Mouse (Mus musculus): ENCODE measurements around the gene Dnm3.

The Dnm3 gene

DNA sequence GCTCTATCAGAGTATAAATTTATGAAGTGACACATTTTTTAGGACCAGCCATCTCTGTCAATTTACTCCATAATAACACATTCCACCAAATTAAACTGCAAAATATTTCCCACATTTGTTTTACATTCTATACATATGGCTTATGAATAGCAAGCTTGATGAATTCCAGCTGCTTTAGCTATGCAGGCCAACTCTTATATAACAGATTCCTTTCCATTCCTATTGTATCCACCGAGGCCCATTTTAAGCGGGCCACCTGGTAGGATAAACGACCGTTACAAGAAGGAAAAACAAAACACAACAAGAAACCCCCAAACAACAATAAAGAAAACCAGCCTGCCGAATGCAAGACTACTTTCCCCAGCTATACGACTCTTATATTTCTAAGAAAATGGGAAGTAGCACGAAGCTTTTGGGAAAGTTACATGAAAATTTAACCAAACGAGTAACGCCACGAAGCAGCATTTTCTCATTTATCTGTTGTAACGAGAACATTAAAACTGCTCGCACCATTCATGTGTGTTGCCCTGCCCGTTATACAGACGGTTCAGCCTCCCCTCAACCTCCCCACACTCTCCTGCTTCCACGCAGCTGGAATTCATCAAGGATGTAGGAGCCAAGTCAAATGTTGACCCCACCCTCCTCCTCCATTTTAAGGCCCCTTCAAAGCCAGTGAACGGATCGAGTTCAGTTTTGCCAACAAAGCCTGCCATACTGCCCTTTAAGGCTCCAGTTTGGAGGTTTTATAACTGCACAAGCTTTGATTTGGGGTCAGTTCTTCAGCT, 403.0 kb downstream of the Dnm3 start:
- no peak for DNase-seq (ENCODE audit: low spot score)

DNA sequence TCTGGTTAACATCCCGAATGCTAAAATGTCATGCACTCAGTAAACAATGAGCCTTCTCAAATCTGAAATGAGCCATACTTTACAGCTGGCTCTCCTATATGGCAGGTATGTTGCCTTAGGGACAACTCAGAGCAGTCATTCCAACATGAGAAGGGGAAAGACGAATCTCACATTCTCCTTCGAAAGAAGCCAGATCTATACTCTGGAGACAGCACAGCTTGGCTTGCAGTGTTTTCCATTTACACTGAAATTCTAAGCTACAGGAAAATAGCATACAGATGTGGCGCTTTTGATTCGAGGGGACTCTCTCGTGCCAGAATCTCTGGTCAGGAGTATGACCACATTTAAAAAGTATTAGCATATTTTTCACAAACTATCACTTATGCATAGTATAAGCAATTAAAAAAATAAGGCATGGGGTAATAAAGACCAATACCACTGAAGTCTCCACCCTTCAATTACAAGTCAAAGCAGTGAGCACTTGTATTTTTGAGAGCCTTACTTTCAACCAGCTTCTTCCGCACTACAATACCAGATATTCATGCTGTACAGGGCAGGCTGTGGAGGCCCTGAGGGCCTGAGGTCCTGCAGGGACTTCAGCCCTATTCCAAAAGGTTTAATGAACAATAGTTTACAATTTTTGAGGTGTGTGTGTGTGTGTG, 404.8 kb downstream of the Dnm3 start:
- DNase-seq (ENCODE audit: low spot score): no peak

DNA sequence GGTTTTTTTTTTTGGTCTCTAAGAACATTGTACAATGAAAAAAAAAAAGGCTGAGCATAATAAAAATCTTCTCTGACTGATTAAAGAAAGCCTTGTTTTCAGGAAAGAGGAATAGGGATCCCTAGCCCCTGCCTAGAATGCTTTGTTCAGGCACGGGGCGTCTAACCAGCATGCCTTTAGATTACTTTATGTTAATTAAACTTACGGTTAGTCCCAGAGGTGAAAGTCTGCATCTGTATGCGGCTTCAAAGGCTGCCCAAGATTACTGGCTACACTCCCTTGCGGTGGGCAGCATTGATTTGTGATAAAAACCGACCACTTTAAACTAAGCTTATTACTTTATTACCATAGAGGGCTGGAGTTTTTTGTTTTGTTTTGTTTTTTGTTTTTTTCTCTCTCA, 424.2 kb downstream of the Dnm3 start:
- DNase-seq (ENCODE audit: low spot score): no peak

DNA sequence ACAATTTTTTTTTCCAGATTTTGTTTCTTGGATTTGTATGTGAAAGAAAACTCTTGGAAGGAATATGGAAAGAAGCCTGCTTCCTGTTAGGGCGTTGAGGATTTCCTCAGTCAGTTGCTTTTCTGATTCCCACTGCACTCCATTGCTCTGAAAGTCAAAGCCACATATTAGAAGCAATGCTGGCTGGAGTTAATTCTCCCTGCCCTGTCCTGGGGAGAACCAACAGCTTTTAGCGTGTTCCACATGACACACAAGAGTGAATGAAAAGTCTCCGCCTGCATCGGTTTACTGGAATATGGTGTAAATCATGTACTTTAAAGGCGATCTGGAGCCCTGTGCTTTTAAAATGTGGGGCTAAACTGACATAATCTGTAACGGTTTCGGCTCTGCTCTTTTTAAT, 424.6 kb downstream of the Dnm3 start:
- no peak for DNase-seq (ENCODE audit: low spot score)

DNA sequence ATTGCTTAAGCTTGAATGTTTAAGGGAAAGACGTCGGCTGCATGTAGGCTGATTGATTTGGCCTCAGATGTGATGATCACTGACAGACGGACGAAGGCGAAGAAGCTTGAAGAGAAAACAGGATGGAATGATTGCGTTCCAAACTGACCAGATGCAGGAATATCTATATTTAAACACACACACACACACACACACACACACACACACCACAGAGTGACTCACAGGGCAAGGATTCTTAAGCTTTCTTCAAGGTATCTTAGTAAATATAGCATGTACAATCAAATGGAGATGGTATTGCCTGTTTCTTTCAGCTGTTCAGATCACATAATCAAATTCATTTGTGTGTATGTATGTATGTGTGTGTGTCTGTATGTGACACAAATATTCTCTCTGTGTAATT, 425.1 kb downstream of the Dnm3 start:
- DNase-seq (ENCODE audit: low spot score): no peak

DNA sequence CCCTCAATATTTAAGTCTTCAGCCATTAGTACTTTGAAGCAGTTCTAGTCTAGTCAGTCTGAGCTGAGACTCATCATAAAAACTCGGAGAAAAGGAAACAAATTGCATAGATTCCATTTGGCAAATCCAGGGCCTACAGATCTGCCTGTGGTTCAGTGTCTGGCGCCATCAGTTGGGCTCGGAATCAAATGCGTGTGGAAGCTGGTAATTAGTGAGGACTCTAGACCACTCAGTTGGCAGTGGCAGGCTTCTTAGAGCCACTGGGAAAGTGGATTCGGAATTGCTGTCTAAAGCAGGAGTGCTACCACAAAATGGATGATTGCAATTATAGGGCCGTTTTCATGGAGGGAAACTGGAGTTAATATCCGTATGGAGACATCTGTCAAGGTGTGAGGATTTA, 425.7 kb downstream of the Dnm3 start:
- DNase-seq (ENCODE audit: low spot score): no peak

DNA sequence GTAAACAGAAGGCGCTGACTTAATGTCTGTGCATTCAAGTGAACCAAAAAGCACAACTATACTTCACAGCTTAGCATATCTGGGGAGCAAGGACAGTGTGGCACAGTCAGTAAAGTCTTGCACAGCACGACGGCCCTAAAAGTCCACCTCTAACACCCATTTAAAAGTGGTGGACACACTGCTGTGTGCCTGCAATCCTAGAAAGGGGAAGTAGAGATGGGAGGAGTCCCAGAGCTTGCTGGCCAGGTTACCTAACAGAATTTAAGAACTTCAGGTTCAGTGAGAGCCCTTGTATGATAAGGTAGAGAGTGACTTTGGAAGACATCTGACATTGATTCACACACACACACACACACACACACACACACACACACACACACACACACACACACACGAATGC, 426.1 kb downstream of the Dnm3 start:
- no peak for DNase-seq (ENCODE audit: low spot score)

DNA sequence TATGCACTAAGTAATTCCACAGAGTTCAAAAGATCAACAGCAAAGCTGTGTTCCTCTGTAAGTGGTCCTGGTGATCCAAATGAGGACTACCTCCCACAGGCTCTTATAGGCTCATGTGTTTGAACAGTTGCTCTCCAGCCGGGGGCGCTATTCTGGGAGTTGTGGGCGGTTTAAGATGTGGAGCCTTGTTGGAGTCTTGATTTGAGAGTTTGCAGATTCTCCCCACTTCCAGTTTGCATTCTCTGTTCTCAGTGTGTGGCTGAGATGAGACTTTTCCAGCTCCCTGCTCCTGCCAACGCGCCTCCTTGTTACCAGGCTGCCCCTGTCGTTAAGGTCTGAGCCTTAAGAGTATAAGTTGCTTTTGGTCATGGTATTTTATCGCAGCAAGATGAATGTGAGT, 430.2 kb downstream of the Dnm3 start:
- DNase-seq (ENCODE audit: low spot score): no peak

DNA sequence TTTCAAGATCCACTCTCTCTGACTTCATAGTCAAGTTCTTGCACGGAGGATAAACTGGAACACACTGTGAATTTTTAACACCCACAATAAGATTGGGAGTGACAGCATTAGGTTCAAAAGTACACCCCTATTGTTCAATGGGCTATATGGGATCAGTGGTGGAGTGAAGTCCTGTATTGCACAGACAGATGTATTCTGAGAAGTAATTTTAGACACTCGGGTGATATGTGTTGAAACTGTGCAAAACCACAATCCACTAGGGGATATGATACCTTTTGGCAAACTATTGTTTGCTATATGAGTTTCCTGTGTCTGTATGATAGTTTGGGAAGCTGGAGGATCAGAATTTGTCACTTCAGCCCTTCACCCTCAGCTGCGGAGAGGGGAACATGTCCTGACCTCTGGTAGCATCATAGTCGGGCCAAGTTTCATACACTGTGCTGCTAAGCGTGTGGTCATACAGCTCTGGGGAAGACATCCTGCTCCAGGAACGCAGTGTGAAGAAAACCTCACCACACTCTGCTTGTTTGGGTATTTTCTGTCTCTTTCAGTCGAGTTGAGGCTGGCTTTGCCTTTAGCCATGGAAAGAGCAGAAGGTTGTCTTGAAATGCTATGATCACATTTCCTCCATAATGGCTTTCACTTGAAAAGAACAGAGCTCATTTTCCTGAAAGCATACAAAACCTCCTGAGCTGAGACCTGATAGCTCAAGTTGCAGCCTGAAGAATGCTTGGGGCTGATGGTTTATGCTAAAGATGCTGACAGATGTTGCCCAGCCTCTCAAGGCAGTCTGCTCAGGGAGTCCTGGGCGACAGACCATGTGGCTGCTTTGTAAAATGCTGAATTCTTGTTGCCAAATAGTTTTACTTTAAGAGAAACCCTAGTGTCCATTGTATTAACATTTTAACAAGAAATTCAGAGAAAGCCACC, 433.8 kb downstream of the Dnm3 start:
- DNase-seq (ENCODE audit: low spot score): no peak

DNA sequence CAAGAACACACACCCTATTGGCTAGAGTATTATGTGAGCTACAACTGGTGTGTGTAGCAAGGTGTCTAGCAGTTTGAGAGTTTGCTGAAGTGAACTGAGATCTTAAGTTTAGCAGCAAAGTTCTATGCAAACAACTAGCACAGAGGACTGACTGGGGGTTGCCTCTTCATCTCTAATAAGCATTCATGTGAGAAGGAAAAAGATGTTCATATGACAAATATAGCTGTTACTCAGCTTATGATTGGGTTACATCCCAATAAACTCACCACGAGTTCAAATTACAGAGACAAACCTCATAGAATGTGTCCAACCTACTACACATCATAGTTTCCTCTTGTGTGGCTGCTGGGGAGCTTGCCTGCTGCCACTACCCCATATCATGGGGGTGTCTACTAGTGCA, 434.6 kb downstream of the Dnm3 start:
- no peak for DNase-seq (ENCODE audit: low spot score)

DNA sequence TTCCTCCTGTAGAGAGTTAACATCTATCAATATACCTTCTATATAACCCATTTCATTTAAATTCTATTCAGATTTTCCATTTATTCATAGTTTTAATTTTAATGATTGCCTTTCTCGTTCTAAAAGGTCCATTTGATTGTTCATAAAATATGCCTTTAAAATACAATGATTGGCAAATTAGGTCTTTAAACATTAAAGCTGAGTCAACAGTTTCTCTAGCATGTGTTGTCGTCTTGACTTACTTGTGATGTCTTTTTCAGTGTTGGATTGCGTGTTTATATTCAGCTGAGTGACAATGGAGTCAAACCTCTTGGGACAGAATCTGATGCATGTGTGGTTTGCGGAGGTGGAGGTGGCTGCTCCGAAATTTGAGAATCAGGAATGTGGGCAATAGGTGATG, 435.4 kb downstream of the Dnm3 start:
- no peak for DNase-seq (ENCODE audit: low spot score)

DNA sequence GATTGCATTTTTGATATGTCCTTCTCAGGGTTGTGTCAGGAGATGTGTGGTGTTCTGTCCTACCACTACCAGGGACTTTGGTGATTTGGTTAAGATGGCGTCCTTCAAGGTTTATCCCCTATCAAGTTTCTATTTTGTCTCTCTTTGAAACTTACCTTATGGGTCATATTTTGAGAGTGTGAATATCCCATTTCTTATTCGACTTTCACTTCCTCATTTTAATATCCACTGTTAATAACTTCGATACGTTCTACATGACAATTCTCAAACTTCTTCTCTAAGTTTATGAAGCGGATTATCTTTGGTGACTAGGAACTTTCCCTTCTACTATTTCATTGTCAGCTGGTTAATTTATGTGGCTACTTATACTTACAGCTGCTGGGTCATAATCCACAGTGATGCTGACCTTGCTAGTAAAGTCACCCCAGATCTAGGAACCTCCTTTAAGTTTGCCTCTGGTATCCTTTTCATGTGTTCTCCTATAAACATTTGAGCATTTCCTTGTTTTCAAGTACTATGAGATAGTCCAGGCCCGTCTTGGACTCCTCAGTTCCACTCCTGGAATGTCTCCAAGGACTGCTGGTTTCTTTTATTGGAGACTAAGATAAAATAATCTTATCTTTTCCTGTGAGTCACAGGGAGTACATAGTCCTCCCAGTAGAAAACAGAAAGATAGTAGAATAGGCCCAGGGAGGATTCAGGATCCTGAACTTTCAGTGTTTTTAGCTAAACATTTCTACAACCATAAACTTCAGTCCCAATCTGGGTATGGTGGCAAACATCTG, 437.2 kb downstream of the Dnm3 start:
- DNase-seq (ENCODE audit: low spot score): no peak

DNA sequence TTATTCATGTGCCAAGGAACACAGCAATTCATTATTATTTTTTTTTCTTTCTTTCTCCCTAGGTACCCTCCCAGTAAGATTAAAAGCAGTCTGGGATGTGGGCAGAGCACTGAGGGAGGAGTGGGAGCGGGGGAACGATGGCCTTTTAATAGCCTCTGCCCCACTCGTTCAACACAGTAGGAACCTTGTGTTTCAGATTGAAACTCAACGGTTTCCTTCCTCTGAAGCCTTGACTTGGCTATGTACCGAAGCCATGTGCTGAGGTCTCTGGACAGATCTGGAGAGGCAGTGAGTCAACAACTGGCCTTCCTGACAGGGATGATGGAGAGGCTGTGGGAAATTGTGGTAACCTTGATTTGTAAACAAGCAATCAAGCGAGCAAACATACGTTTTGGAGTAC, 438.0 kb downstream of the Dnm3 start:
- no peak for DNase-seq (ENCODE audit: low spot score)

DNA sequence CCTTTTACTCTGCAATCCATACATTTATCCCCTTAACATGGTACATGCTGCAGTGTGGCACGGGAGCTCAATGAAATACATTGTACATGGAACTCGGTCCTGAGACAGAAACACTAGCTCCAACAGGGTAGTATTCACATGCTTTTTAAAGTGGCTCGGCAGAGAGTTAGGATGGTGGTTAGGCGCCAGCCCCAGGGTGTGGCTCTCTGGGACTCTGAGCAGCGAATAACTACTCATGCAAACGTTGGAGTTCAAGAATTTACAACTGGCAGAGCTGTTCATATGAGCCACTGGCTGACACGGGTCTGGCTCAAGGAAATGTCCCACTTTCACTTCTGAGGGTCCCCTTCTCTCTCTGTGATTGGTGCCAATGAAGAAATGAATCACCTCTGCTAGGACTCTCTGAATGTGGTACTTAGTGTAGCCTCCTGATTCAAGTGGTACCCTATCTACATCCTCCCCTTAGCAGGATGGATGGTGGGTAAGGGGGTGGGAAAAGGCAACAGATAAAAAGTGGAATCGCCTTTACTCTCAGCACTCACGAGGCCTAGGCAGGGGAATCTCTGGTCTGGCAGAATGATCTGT, 438.7 kb downstream of the Dnm3 start:
- DNase-seq (ENCODE audit: low spot score): no peak

DNA sequence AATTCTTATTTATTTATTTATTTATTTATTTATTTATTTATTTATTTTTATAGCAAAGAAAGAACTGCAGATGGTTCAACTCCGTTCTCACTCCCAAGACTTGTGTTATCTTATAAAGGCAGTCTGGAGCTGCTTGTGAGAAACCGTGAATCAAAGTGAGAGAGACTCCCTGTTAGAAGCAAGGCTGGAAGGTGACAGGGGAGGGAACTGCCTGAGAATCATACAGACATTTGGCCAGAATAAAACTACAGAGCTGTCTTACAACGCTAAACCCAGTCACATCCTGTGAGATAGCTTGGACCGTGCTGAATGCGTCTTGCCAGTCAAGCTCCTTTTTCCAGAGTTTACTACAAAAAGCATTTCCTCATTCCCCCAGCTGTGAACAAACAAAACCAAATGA, 439.4 kb downstream of the Dnm3 start:
- no peak for DNase-seq (ENCODE audit: low spot score)

DNA sequence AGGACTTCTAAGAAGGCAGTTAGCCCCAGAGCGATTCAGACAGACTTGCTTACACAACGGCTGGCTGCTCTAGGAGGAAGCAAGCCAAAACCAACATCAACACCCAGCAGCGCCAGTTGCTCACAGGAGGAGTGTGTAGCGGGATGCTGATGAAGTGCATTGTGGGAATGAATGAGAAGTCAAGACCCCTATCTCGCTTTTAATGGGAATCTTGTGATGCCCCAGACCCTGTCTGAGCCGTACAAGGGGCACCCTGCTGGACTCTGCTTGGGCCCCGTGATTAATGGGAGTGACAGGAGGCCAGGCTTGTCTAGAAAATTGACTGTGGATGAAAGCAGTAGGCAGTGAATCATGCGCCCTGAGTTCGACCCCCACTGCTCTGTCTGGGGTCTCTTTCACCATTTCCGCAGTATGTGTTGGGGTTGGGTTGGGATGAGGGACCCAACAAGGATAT, 439.8 kb downstream of the Dnm3 start:
- DNase-seq (ENCODE audit: low spot score): peak; percentile 21

DNA sequence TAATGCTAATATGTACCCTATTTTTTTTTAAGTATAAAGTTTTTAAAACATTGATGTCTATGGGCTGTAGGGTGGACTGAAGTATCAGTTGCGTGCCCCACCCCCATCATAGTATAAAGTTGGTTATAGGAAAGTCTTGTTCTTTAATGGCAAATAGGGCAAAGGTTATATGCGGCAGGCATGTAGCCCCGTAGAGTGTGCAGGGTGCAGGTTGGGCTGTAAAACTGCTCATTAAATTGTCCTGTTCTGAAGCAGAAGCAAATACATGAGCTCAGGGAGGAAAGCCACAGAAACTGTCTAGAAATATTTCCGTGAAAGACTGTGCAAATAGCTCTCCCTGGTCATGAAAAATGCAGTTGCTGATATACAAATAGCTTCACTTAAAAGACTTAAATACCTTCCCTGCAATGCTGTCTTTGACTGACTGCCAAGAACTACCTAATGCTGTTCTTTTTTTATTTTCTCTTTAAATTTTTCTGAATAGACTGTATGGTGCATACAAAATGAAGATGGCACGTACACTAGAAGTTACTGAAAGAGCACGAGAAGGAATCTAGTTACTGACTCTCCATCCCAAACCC, 440.6 kb downstream of the Dnm3 start:
- DNase-seq (ENCODE audit: low spot score): no peak

DNA sequence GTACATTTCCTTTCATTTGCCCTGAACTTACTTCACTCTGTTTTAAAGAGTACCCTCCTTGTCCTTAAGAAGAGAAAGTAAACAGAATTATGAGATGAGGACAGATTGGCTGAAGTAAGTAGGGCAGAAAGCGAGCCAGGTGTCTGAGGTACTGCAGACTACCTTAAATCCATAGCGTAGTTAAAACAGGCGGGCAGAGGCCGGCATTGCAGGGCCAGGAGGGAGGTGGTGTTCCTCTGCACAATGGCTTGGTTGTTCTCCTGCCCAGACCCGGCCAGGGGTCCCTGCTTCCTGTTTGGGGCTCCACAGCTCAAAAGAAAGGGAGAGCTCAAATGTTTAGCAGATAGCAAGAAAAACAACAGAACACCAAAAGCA, 441.4 kb downstream of the Dnm3 start:
- DNase-seq (ENCODE audit: low spot score): no peak

DNA sequence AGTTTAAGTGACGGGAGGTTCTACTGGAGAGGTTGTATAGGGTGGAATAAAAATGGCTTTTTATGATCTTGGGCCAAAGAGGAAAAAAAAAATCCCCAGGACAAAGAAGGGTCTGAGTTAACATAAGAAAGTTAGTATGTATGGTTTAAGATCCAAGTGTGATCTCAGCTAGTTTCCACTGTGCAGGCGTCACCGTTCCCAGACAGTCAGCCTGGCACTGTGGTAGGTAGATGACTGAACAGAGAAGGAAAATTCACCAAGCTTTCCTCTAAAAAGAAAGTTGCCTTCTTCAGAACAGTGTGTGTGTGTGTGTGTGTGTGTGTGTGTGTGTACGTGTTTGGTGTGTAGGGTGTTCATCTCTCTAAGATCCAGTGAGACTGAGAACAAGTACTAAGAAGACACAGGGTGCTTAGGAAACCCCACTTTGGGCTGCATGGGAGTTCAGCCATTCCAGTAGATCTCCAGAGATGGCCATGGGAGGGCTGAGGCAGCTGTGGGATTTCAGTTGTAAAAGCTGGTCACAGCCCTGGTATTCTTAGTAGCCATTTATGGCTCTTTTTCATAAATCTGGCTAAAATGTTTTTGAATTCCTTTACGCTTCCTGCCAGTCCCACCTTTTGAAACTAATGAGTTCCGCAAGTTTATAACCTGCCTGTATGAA, 441.9 kb downstream of the Dnm3 start:
- DNase-seq (ENCODE audit: low spot score): no peak

DNA sequence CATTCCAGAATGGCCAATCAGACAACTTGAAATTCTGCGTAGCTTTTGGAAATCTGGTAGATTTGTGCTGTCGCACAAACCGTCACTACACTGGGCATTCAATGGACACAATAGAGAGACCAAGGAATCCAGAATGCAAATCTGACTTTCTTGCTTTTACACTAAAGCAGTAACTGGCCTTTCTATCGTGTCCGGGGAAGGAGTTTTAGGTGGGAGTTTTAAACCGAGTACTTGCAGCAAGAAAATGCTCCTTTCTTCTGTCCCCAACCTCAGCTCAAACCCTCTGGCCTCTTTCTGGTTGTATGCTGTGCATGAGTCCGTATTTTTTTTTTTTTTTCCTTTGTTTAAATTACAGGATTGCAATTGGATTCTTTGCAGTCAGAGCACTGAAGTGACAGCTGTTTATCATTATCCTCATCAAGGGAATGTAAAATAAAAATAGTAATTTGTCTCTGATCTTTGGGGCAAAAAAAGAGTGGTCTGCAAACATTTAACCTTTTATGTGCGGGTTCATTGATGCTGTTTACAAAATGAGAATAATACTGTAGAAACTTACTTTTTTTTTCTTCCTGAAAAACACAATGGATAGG, 454.1 kb downstream of the Dnm3 start:
- no peak for DNase-seq (ENCODE audit: low spot score)

All from left cerebral cortex, adult 11 months (tissue).